ENCODE assay signal across 8 mouse cellular contexts in genomic region chr15:12550376-12550775, GRCm38 (mm10).
A peak's percentile ranks its signal among the peaks of the same experiment; 100 is the strongest.
DNase-seq lines count a peak whose midpoint lies in the region; ATAC-seq lines count a peak whose summit lies in the region.

No protein-coding gene starts in this region.

- 0 out of 2 replicates have a peak, but pooled peaks cover 6% of the 10 kb centered on the region for H3K27me3 ChIP-seq in hindbrain, embryonic 12.5 days
- no peaks in the 10 kb centered on the region for H3K27me3 ChIP-seq in limb, embryonic 13.5 days

- no peak overlapping the region for H3K27ac ChIP-seq in hindbrain, embryonic 12.5 days
- H3K27ac ChIP-seq in limb, embryonic 13.5 days, result peak overlapping the region; percentile 61; the same call in 1 of the 2 replicates

- H3K9me3 ChIP-seq in hindbrain, embryonic 12.5 days (replicated peaks), result no peaks in the 10 kb centered on the region
- no peaks in the 10 kb centered on the region for H3K9me3 ChIP-seq in limb, embryonic 13.5 days

- peak; percentile 51 for DNase-seq in adrenal gland, postnatal 10 days
- DNase-seq in adrenal gland, postnatal 25 days, result no peak
- DNase-seq in R1 (ENCODE audit: low read depth, low spot score), result peak; percentile 81
- DNase-seq in thymus, postnatal 10 days (ENCODE audit: low spot score in 2 of 2), result no peak
- DNase-seq in cerebellum, postnatal 25 days, result no peak
- no peak for DNase-seq in adipocyte (ENCODE audit: low spot score)

- H3K4me3 ChIP-seq in hindbrain, embryonic 12.5 days, result no peak overlapping the region
- peak overlapping the region; percentile 61; the same call in 1 of the 2 replicates for H3K4me3 ChIP-seq in limb, embryonic 13.5 days

- 36% methylated on average over 9 of the region's 9 CpGs for WGBS in hindbrain, embryonic 12.5 days
- WGBS in limb, embryonic 13.5 days, result 27% methylated on average over 9 of the region's 9 CpGs

- H3K4me2 ChIP-seq in hindbrain, embryonic 12.5 days (replicated peaks), result peak overlapping the region; percentile 97; the same call in 1 of the 2 replicates
- H3K4me2 ChIP-seq in limb, embryonic 13.5 days (replicated peaks), result peak overlapping the region; percentile 99

- H3K36me3 ChIP-seq in hindbrain, embryonic 12.5 days, result no peaks in the 10 kb centered on the region
- no peaks in the 10 kb centered on the region for H3K36me3 ChIP-seq in limb, embryonic 13.5 days

- no peak overlapping the region for H3K9ac ChIP-seq in hindbrain, embryonic 12.5 days
- no peak overlapping the region for H3K9ac ChIP-seq in limb, embryonic 13.5 days

- no peak for ATAC-seq in hindbrain, embryonic 12.5 days (ENCODE audit: low FRiP score)
- no peak for ATAC-seq in limb, embryonic 13.5 days (ENCODE audit: low FRiP score, low read depth)

- peaks cover 12% of the 10 kb centered on the region for H3K4me1 ChIP-seq in hindbrain, embryonic 12.5 days
- peaks cover 48% of the 10 kb centered on the region for H3K4me1 ChIP-seq in limb, embryonic 13.5 days

Comparison
In these comparisons a context has a peak if more than half of its experiments do, and no peak if none do; other contexts are left out.
1. DNase-seq: peak in adrenal gland, postnatal 10 days (single experiment) and R1 (single experiment); none in adrenal gland, postnatal 25 days (single experiment), thymus, postnatal 10 days (0 of 2), cerebellum, postnatal 25 days (0 of 2) and adipocyte (single experiment).